Mouse (Mus musculus): ENCODE measurements around the gene Tmem203. TPM values are rescaled to one million over a fixed set of nuclear protein-coding genes. Genes with fewer than 3 reads are reported as not detected.
"Not testable (repeated sequence)": the region's sequence is repeated elsewhere in the genome, so short reads cannot be mapped to it uniquely, and the experiment has no call there.

Gene Tmem203
- polyA plus RNA-seq, 1 experiment from 2014 or later = 14.7 TPM

- H3K27me3 ChIP-seq = peaks cover 30% of the 10 kb centered on the region
- DNase-seq (no peak), ATAC-seq (ENCODE audit: low read depth) (no peak)
- 83% methylated on average over 10 of the region's 10 CpGs for WGBS (ENCODE audit: insufficient replicate concordance)
- H3K9ac ChIP-seq = no peak within 1 kb of the TSS
- H3K4me1 ChIP-seq (replicated peaks) = peaks cover 15% of the 10 kb centered on the region
- H3K9me3 ChIP-seq (replicated peaks) = no peaks in the 10 kb centered on the region
- peaks cover 58% of the 10 kb centered on the region for H3K36me3 ChIP-seq
- H3K27ac ChIP-seq = no peak within 1 kb of the TSS
- no peak within 1 kb of the TSS for H3K4me2 ChIP-seq
- no peak within 1 kb of the TSS for H3K4me3 ChIP-seq (replicated peaks)
Observed at GRCm38 (mm10) chr2:25246183-25247072, 8.8 kb upstream of the Tmem203 start, which contains the start of gene AL732309.1. Gene AL732309.1 (minus strand): TSS chr2:25246863.

GRCm38 (mm10) chr2:25252331-25252730 lies 2.9 kb upstream of the Tmem203 start:
- Histone ChIP-seq H3K27ac (no peak overlapping the region), H3K36me3 (peaks cover 64% of the 10 kb centered on the region), H3K9me3 (replicated peaks) (no peaks in the 10 kb centered on the region), H3K27me3 (no peaks in the 10 kb centered on the region), H3K4me2 (no peak overlapping the region), H3K9ac (no peak overlapping the region), H3K4me1 (replicated peaks) (peaks cover 23% of the 10 kb centered on the region), H3K4me3 (replicated peaks) (no peak overlapping the region)
- WGBS (ENCODE audit: insufficient replicate concordance) = 74% methylated on average over 1 of the region's 1 CpGs
- DNase-seq (no peak), ATAC-seq (ENCODE audit: low read depth) (no peak)

GRCm38 (mm10) chr2:25256443-25257109 lies 1.3 kb downstream of the Tmem203 start:
- H3K9me3 ChIP-seq (replicated peaks); ATAC-seq (ENCODE audit: low read depth); H3K27me3 ChIP-seq: not testable (repeated sequence)
- peaks cover 31% of the 10 kb centered on the region for H3K4me1 ChIP-seq (replicated peaks)
- H3K27ac ChIP-seq = peak overlapping the region; percentile 89
- H3K4me3 ChIP-seq (replicated peaks) = peak overlapping the region; percentile 99
- H3K36me3 ChIP-seq = peaks cover 22% of the 10 kb centered on the region
- WGBS (ENCODE audit: insufficient replicate concordance) = 35% methylated on average over 12 of the region's 12 CpGs
- H3K9ac ChIP-seq = peak overlapping the region; percentile 88
- peak; percentile 52 for DNase-seq
- peak overlapping the region; percentile 92 for H3K4me2 ChIP-seq

- 0 out of 2 replicates have a peak overlapping the region, but pooled peaks have one; percentile 2 for H3K4me3 ChIP-seq (replicated peaks)
- H3K36me3 ChIP-seq = peaks cover 15% of the 10 kb centered on the region
- 67% methylated on average over 5 of the region's 5 CpGs for WGBS (ENCODE audit: insufficient replicate concordance)
- DNase-seq; H3K27ac ChIP-seq; H3K9ac ChIP-seq; H3K4me2 ChIP-seq; H3K9me3 ChIP-seq (replicated peaks); ATAC-seq (ENCODE audit: low read depth); H3K27me3 ChIP-seq: not testable (repeated sequence)
- H3K4me1 ChIP-seq (replicated peaks) = peaks cover 37% of the 10 kb centered on the region
Observed at GRCm38 (mm10) chr2:25257250-25257649, 2.0 kb downstream of the Tmem203 start.

GRCm38 (mm10) chr2:25258887-25259286 lies 3.6 kb downstream of the Tmem203 start:
- 50% methylated on average over 2 of the region's 2 CpGs for WGBS (ENCODE audit: insufficient replicate concordance)
- no peak overlapping the region for H3K4me3 ChIP-seq (replicated peaks)
- peaks cover 49% of the 10 kb centered on the region for H3K4me1 ChIP-seq (replicated peaks)
- H3K27ac ChIP-seq = no peak overlapping the region
- H3K4me2 ChIP-seq = no peak overlapping the region
- H3K9ac ChIP-seq = no peak overlapping the region
- ATAC-seq (ENCODE audit: low read depth) (no peak), DNase-seq (no peak)
- H3K9me3 ChIP-seq (replicated peaks) = no peaks in the 10 kb centered on the region
- no peaks in the 10 kb centered on the region for H3K36me3 ChIP-seq
- H3K27me3 ChIP-seq = 0 out of 2 replicates have a peak, but pooled peaks cover 6% of the 10 kb centered on the region

- Histone ChIP-seq H3K9me3 (replicated peaks) (no peaks in the 10 kb centered on the region), H3K4me3 (replicated peaks) (peak overlapping the region; percentile 87), H3K27ac (peak overlapping the region; percentile 72), H3K4me2 (peak overlapping the region; percentile 99), H3K27me3 (0 out of 2 replicates have a peak, but pooled peaks cover 10% of the 10 kb centered on the region), H3K4me1 (replicated peaks) (peaks cover 59% of the 10 kb centered on the region), H3K9ac (peak overlapping the region; percentile 69), H3K36me3 (no peaks in the 10 kb centered on the region)
- DNase-seq = no peak
- 40% methylated on average over 12 of the region's 12 CpGs for WGBS (ENCODE audit: insufficient replicate concordance)
- ATAC-seq (ENCODE audit: low read depth) = peak; percentile 2; the same call in 1 of the 2 replicates
Observed at GRCm38 (mm10) chr2:25261870-25262269, 6.6 kb downstream of the Tmem203 start.

GRCm38 (mm10) chr2:25262291-25262767 lies 7.1 kb downstream of the Tmem203 start, which contains the start of gene Tprn:
Gene Tprn (plus strand): TSS chr2:25262618.
- Histone ChIP-seq H3K4me3 (replicated peaks) (peak within 1 kb of the TSS; percentile 87), H3K9me3 (replicated peaks) (no peaks in the 10 kb centered on the region), H3K27me3 (0 out of 2 replicates have a peak, but pooled peaks cover 10% of the 10 kb centered on the region), H3K36me3 (no peaks in the 10 kb centered on the region), H3K27ac (peak within 1 kb of the TSS; percentile 72), H3K4me1 (replicated peaks) (peaks cover 61% of the 10 kb centered on the region), H3K4me2 (peak within 1 kb of the TSS; percentile 99), H3K9ac (peak within 1 kb of the TSS; percentile 87)
- under 1% methylated on average over 39 of the region's 39 CpGs for WGBS (ENCODE audit: insufficient replicate concordance)
- ATAC-seq (ENCODE audit: low read depth) (peak; percentile 98), DNase-seq (peak; percentile 97)

GRCm38 (mm10) chr2:25262795-25263622 lies 7.8 kb downstream of the Tmem203 start:
- H3K36me3 ChIP-seq = peaks cover 2% of the 10 kb centered on the region; the same call in 1 of the 2 replicates
- peak; percentile 13 for ATAC-seq (ENCODE audit: low read depth)
- peaks cover 68% of the 10 kb centered on the region for H3K4me1 ChIP-seq (replicated peaks)
- H3K9ac ChIP-seq = peak overlapping the region; percentile 87
- H3K4me3 ChIP-seq (replicated peaks) = peak overlapping the region; percentile 87
- peak; percentile 45 for DNase-seq
- H3K27ac ChIP-seq = peak overlapping the region; percentile 71
- peak overlapping the region; percentile 99 for H3K4me2 ChIP-seq
- no peaks in the 10 kb centered on the region for H3K9me3 ChIP-seq (replicated peaks)
- 0 out of 2 replicates have a peak, but pooled peaks cover 10% of the 10 kb centered on the region for H3K27me3 ChIP-seq
- under 1% methylated on average over 82 of the region's 82 CpGs for WGBS (ENCODE audit: insufficient replicate concordance)

GRCm38 (mm10) chr2:25263623-25264285 lies 8.5 kb downstream of the Tmem203 start:
- Histone ChIP-seq H3K27ac (peak overlapping the region; percentile 71; the same call in 1 of the 2 replicates), H3K36me3 (peaks cover 7% of the 10 kb centered on the region), H3K4me3 (replicated peaks) (peak overlapping the region; percentile 87), H3K9me3 (replicated peaks) (no peaks in the 10 kb centered on the region), H3K4me1 (replicated peaks) (peaks cover 70% of the 10 kb centered on the region), H3K27me3 (0 out of 2 replicates have a peak, but pooled peaks cover 10% of the 10 kb centered on the region), H3K9ac (peak overlapping the region; percentile 87), H3K4me2 (peak overlapping the region; percentile 99)
- 31% methylated on average over 12 of the region's 12 CpGs for WGBS (ENCODE audit: insufficient replicate concordance)
- no peak for ATAC-seq (ENCODE audit: low read depth)
- no peak for DNase-seq

- H3K9ac ChIP-seq = peak overlapping the region; percentile 87
- 63% methylated on average over 5 of the region's 5 CpGs for WGBS (ENCODE audit: insufficient replicate concordance)
- no peak for ATAC-seq (ENCODE audit: low read depth)
- no peak overlapping the region for H3K27ac ChIP-seq
- peaks cover 12% of the 10 kb centered on the region for H3K36me3 ChIP-seq
- H3K4me3 ChIP-seq (replicated peaks) = peak overlapping the region; percentile 87
- 0 out of 2 replicates have a peak, but pooled peaks cover 10% of the 10 kb centered on the region for H3K27me3 ChIP-seq
- H3K4me2 ChIP-seq = peak overlapping the region; percentile 99
- H3K4me1 ChIP-seq (replicated peaks) = peaks cover 69% of the 10 kb centered on the region
- H3K9me3 ChIP-seq (replicated peaks) = no peaks in the 10 kb centered on the region
- DNase-seq = no peak
Observed at GRCm38 (mm10) chr2:25264286-25264660, 9.0 kb downstream of the Tmem203 start.

Measured in liver, embryonic 13.5 days (tissue).